Mouse (Mus musculus): ENCODE measurements around the gene Ccdc115. TPM values are rescaled to one million over a fixed set of nuclear protein-coding genes. Genes with fewer than 3 reads are reported as not detected.
A peak's percentile ranks its signal among the peaks of the same experiment; 100 is the strongest.
"Not testable (repeated sequence)": the region's sequence is repeated elsewhere in the genome, so short reads cannot be mapped to it uniquely, and the experiment has no call there.

Ccdc115 gene
- polyA plus RNA-seq, 1 experiment from 2014 or later, result 37.1 TPM

GRCm38 (mm10) chr1:34443124-34443523 is 3.7 kb upstream of the Ccdc115 start:
- Histone ChIP-seq H3K4me2 (replicated peaks; ENCODE audit: low read depth) (no peak overlapping the region), H3K4me3 (ENCODE audit: low read depth, low read length) (no peak overlapping the region), H3K27me3 (ENCODE audit: control insufficient read depth, insufficient read depth, low read length) (no peaks in the 10 kb centered on the region), H3K4me1 (replicated peaks; ENCODE audit: control insufficient read depth, insufficient read depth) (0 out of 2 replicates have a peak, but pooled peaks cover 5% of the 10 kb centered on the region), H3K27ac (replicated peaks) (no peak overlapping the region), H3K9ac (ENCODE audit: low read length) (no peak overlapping the region), H3K36me3 (ENCODE audit: control insufficient read depth, insufficient read depth, low read length) (peaks cover 28% of the 10 kb centered on the region), H3K9me3 (ENCODE audit: control insufficient read depth, low read length) (no peaks in the 10 kb centered on the region)
- DNase-seq (ENCODE audit: low spot score), result no peak
- WGBS, result 94% methylated on average over 6 of the region's 6 CpGs
- TF ChIP-seq EP300 (optimal IDR thresholded peaks at IDR 0.05) (no peak), CTCF (IDR thresholded peaks at IDR 0.05; ENCODE audit: low read depth) (no peak)
- no peak for ATAC-seq (ENCODE audit: low FRiP score, low TSS enrichment)

GRCm38 (mm10) chr1:34439961-34440630 is 624 bp upstream of the Ccdc115 start:
- H3K27me3 ChIP-seq (ENCODE audit: control insufficient read depth, insufficient read depth, low read length), result no peaks in the 10 kb centered on the region
- peak overlapping the region; percentile 82 for H3K27ac ChIP-seq (replicated peaks)
- TF ChIP-seq CTCF (IDR thresholded peaks at IDR 0.05; ENCODE audit: low read depth) (peak; percentile 65), EP300 (optimal IDR thresholded peaks at IDR 0.05) (no peak)
- 7% methylated on average over 31 of the region's 31 CpGs for WGBS
- DNase-seq (ENCODE audit: low spot score) (no peak), ATAC-seq (ENCODE audit: low FRiP score, low TSS enrichment) (peak; percentile 48)
- H3K9ac ChIP-seq (ENCODE audit: low read length), result peak overlapping the region; percentile 70
- H3K36me3 ChIP-seq (ENCODE audit: control insufficient read depth, insufficient read depth, low read length), result peaks cover 20% of the 10 kb centered on the region
- 0 out of 2 replicates have a peak, but pooled peaks cover 5% of the 10 kb centered on the region for H3K4me1 ChIP-seq (replicated peaks; ENCODE audit: control insufficient read depth, insufficient read depth)
- H3K4me2 ChIP-seq (replicated peaks; ENCODE audit: low read depth), result peak overlapping the region; percentile 65
- peak overlapping the region; percentile 73 for H3K4me3 ChIP-seq (ENCODE audit: low read depth, low read length)
- no peaks in the 10 kb centered on the region for H3K9me3 ChIP-seq (ENCODE audit: control insufficient read depth, low read length)

- Histone ChIP-seq H3K27ac (replicated peaks) (no peak overlapping the region), H3K27me3 (ENCODE audit: control insufficient read depth, insufficient read depth, low read length) (no peaks in the 10 kb centered on the region), H3K4me3 (ENCODE audit: low read depth, low read length) (peak overlapping the region; percentile 73), H3K9ac (ENCODE audit: low read length) (peak overlapping the region; percentile 69), H3K4me2 (replicated peaks; ENCODE audit: low read depth) (peak overlapping the region; percentile 86), H3K9me3 (ENCODE audit: control insufficient read depth, low read length) (no peaks in the 10 kb centered on the region), H3K4me1 (replicated peaks; ENCODE audit: control insufficient read depth, insufficient read depth) (0 out of 2 replicates have a peak, but pooled peaks cover 5% of the 10 kb centered on the region), H3K36me3 (ENCODE audit: control insufficient read depth, insufficient read depth, low read length) (peaks cover 6% of the 10 kb centered on the region)
- no peak for TF ChIP-seq EP300 (optimal IDR thresholded peaks at IDR 0.05)
- no peak for TF ChIP-seq CTCF (IDR thresholded peaks at IDR 0.05; ENCODE audit: low read depth)
- ATAC-seq (ENCODE audit: low FRiP score, low TSS enrichment), result no peak
- WGBS, result 51% methylated on average over 14 of the region's 20 CpGs
- DNase-seq (ENCODE audit: low spot score), result no peak
These were observed 956 bp downstream of the Ccdc115 start for GRCm38 (mm10) chr1:34438381-34439051.

- H3K4me2 ChIP-seq (replicated peaks; ENCODE audit: low read depth); H3K4me3 ChIP-seq (ENCODE audit: low read depth, low read length); H3K27me3 ChIP-seq (ENCODE audit: control insufficient read depth, insufficient read depth, low read length); H3K4me1 ChIP-seq (replicated peaks; ENCODE audit: control insufficient read depth, insufficient read depth); ATAC-seq (ENCODE audit: low FRiP score, low TSS enrichment); H3K27ac ChIP-seq (replicated peaks); H3K9ac ChIP-seq (ENCODE audit: low read length); H3K9me3 ChIP-seq (ENCODE audit: control insufficient read depth, low read length); H3K36me3 ChIP-seq (ENCODE audit: control insufficient read depth, insufficient read depth, low read length); DNase-seq (ENCODE audit: low spot score): not testable (repeated sequence)
- WGBS, result 95% methylated on average over 8 of the region's 8 CpGs
These were observed 2.1 kb downstream of the Ccdc115 start for GRCm38 (mm10) chr1:34437366-34437765.

- Histone ChIP-seq H3K27me3 (ENCODE audit: control insufficient read depth, insufficient read depth, low read length) (no peaks in the 10 kb centered on the region), H3K4me2 (replicated peaks; ENCODE audit: low read depth) (no peak overlapping the region), H3K27ac (replicated peaks) (no peak overlapping the region), H3K4me3 (ENCODE audit: low read depth, low read length) (no peak overlapping the region), H3K36me3 (ENCODE audit: control insufficient read depth, insufficient read depth, low read length) (no peaks in the 10 kb centered on the region; the same call in 1 of the 2 replicates), H3K9ac (ENCODE audit: low read length) (no peak overlapping the region), H3K9me3 (ENCODE audit: control insufficient read depth, low read length) (no peaks in the 10 kb centered on the region; the same call in 1 of the 2 replicates), H3K4me1 (replicated peaks; ENCODE audit: control insufficient read depth, insufficient read depth) (0 out of 2 replicates have a peak, but pooled peaks cover 5% of the 10 kb centered on the region)
- no peak for ATAC-seq (ENCODE audit: low FRiP score, low TSS enrichment)
- DNase-seq (ENCODE audit: low spot score), result no peak
- TF ChIP-seq EP300 (optimal IDR thresholded peaks at IDR 0.05) (no peak), CTCF (IDR thresholded peaks at IDR 0.05; ENCODE audit: low read depth) (no peak)
- WGBS, result 78% methylated on average over 3 of the region's 3 CpGs
These were observed 3.1 kb downstream of the Ccdc115 start for GRCm38 (mm10) chr1:34436374-34436773.

Data from stomach, postnatal 0 days (tissue).